Mouse (Mus musculus): Measurements from ENCODE around the gene Crcp.

GRCm38 (mm10) chr5:130101724-130102123 lies 72.6 kb downstream of the Crcp start:
- TF ChIP-seq CTCF (IDR thresholded peaks at IDR 0.05; ENCODE audit: extremely low read depth, insufficient read depth, insufficient read length, insufficient replicate concordance) (no peak), POLR2A (IDR thresholded peaks at IDR 0.05; ENCODE audit: low read depth, low read length) (no peak)
